In the genomic region with DNA sequence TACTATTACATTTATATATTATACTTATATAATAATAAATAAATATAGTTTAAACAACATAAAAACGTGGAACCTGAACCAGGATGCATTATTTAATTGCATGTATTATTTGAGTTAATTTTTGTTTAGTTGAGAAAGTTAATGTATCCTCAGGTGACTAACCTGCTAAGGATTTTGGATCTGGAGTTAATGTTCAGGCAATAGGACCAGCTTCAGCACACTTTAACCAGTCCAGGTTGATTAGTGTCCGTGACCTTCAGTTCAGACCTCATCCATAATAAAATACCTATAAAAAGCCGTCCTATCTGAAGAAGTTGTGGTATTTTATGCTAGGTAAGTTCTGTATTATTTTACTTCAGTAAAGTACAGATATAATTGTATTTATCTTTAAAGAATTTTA, we compare ENCODE assay signal across 22 mouse cellular contexts.
"Had no signal": no experiment of that assay in that cellular context is flagged by ENCODE, and none has a peak within 500 bp of the region (broad histone marks: within the 10 kb centered on the region; RNA-seq: fewer than 3 reads in every experiment).

No protein-coding gene starts in this region.

- H3K9me3 ChIP-seq: heart, embryonic 13.5 days; heart, embryonic 15.5 days; hindbrain, embryonic 13.5 days; hindbrain, embryonic 15.5 days; limb, embryonic 13.5 days; limb, embryonic 15.5 days; liver, embryonic 12.5 days had no signal

- H3K9ac ChIP-seq: forebrain, postnatal 0 days; heart, embryonic 13.5 days; heart, embryonic 15.5 days; hindbrain, embryonic 13.5 days; hindbrain, embryonic 15.5 days; limb, embryonic 13.5 days; limb, embryonic 15.5 days; liver, embryonic 12.5 days; liver, embryonic 14.5 days had no signal

- DNase-seq: forebrain, postnatal 0 days; gastrocnemius, postnatal 14 days; gastrocnemius, postnatal 36 days; heart, adult 11 months; heart, adult 2 months; heart, postnatal 14 days; heart, postnatal 36 days; layer of hippocampus, adult 9-11 months; layer of hippocampus, postnatal 36 days; left cerebral cortex, postnatal 4 days; lung, adult 18-20 months had no signal

- H3K4me2 ChIP-seq: heart, embryonic 11.5 days; heart, embryonic 13.5 days; heart, embryonic 15.5 days; hindbrain, embryonic 13.5 days; hindbrain, embryonic 15.5 days; limb, embryonic 13.5 days; limb, embryonic 15.5 days; liver, embryonic 12.5 days had no signal

- H3K36me3 ChIP-seq: heart, embryonic 13.5 days; heart, embryonic 15.5 days; hindbrain, embryonic 13.5 days; hindbrain, embryonic 15.5 days; limb, embryonic 13.5 days; limb, embryonic 15.5 days; liver, embryonic 12.5 days had no signal

- H3K27ac ChIP-seq: heart, adult 2 months; heart, embryonic 13.5 days; heart, embryonic 15.5 days; hindbrain, embryonic 13.5 days; hindbrain, embryonic 15.5 days; hindbrain, postnatal 0 days; limb, embryonic 13.5 days; limb, embryonic 15.5 days; liver, embryonic 12.5 days; liver, embryonic 14.5 days had no signal

- H3K27me3 ChIP-seq: heart, embryonic 13.5 days; heart, embryonic 15.5 days; hindbrain, embryonic 13.5 days; hindbrain, embryonic 15.5 days; limb, embryonic 13.5 days; limb, embryonic 15.5 days; liver, embryonic 12.5 days had no signal

- ATAC-seq: forebrain, postnatal 0 days; hindbrain, postnatal 0 days; intestine, embryonic 16.5 days had no signal

- H3K4me3 ChIP-seq: heart, adult 2 months; heart, embryonic 13.5 days; heart, embryonic 15.5 days; hindbrain, embryonic 13.5 days; hindbrain, embryonic 15.5 days; limb, embryonic 13.5 days; limb, embryonic 15.5 days; liver, embryonic 12.5 days had no signal

- H3K4me1 ChIP-seq: heart, embryonic 13.5 days; heart, embryonic 15.5 days; hindbrain, embryonic 13.5 days; hindbrain, embryonic 15.5 days; limb, embryonic 15.5 days had no signal
